Mouse (Mus musculus): ENCODE measurements around the gene Fam24b.

GRCm38 (mm10) chr7:131337502-131338068 lies 8.3 kb upstream of the Fam24b start:
- TF ChIP-seq POLR2AphosphoS2 (IDR thresholded peaks at IDR 0.05; ENCODE audit: insufficient read length, low read depth) = no peak
- no peak for TF ChIP-seq POLR2A (IDR thresholded peaks at IDR 0.05; ENCODE audit: insufficient read length, low read depth)
- no peak for TF ChIP-seq TCF12 (IDR thresholded peaks at IDR 0.05; ENCODE audit: insufficient read depth, poor library complexity, severe bottlenecking)
- no peak for TF ChIP-seq MAX (IDR thresholded peaks at IDR 0.05; ENCODE audit: low read depth)
- no peak for TF ChIP-seq MYOD1 (IDR thresholded peaks at IDR 0.05; ENCODE audit: control insufficient read depth in 1 of 3, insufficient read length in 2 of 3, low read depth in 2 of 3)
- TF ChIP-seq E2F4 (IDR thresholded peaks at IDR 0.05; ENCODE audit: insufficient read depth) = no peak
- no peak for TF ChIP-seq USF1 (IDR thresholded peaks at IDR 0.05; ENCODE audit: low read depth)
- no peak for TF ChIP-seq CEBPB (IDR thresholded peaks at IDR 0.05; ENCODE audit: insufficient read depth, poor library complexity, severe bottlenecking)

Measured in myocyte (in vitro differentiated cells).